Mouse (Mus musculus) gastrocnemius, adult 18-20 months (tissue): ENCODE data around the gene Ceacam3. TPM values are rescaled to one million over a fixed set of nuclear protein-coding genes. Genes with fewer than 3 reads are reported as not detected.
A peak's percentile ranks its signal among the peaks of the same experiment; 100 is the strongest.
"Not testable (repeated sequence)": the region's sequence is repeated elsewhere in the genome, so short reads cannot be mapped to it uniquely, and the experiment has no call there.

Experiments
- DNase-seq: peaks from one replicate; pipeline ENCODE4 v3.0.0; 2021; ENCODE audit warnings: low spot score
- long read RNA-seq, 2 experiments: library from polyadenylated mRNA; stranded (forward); transcript quantifications; one replicate each; pipeline ENCODE4 v2.0.0; 2021
- total RNA-seq, 2 experiments: library from RNA; stranded (reverse); gene quantifications; 2 replicates each; pipeline ENCODE4 v1.2.3; 2021

Ceacam3 gene
- total RNA-seq: not detected
- long read RNA-seq, experiment 1: 0 reads
- long read RNA-seq, experiment 2: 0 reads

GRCm38 (mm10) chr7:17149931-17150330 is at the start of gene Ceacam3:
TSS of gene Ceacam3 (plus strand) at chr7:17150282.
- DNase-seq: no peak

- DNase-seq: not testable (repeated sequence)
Measured at GRCm38 (mm10) chr7:17101631-17102030, 48.5 kb upstream of the Ceacam3 start.

- no peak for DNase-seq
Measured at GRCm38 (mm10) chr7:17135307-17135706, 14.8 kb upstream of the Ceacam3 start.

GRCm38 (mm10) chr7:17155634-17156033 is 5.6 kb downstream of the Ceacam3 start:
- peak; percentile 7 for DNase-seq

GRCm38 (mm10) chr7:17156885-17157677 is 7.0 kb downstream of the Ceacam3 start:
- DNase-seq: no peak

- DNase-seq: no peak
Measured at GRCm38 (mm10) chr7:17159011-17159410, 8.9 kb downstream of the Ceacam3 start.

GRCm38 (mm10) chr7:17171827-17172226 is 21.7 kb downstream of the Ceacam3 start:
- no peak for DNase-seq

- DNase-seq: no peak
Measured at GRCm38 (mm10) chr7:17203177-17203576, 53.1 kb downstream of the Ceacam3 start, which contains the start of gene Psg29. TSS of gene Psg29 (plus strand) at chr7:17203477.

- DNase-seq: no peak
Measured at GRCm38 (mm10) chr7:17205530-17206184, 55.6 kb downstream of the Ceacam3 start.

Other genes starting within 250 kb of the Ceacam3 start
- 1 to 10 TPM in 1 of 2 experiments, under 1 TPM in 1; 0.39 to 2.2 TPM for gene Ptgir, start 243.8 kb upstream of the Ceacam3 start, total RNA-seq
- gene Calm3, start 226.2 kb upstream of the Ceacam3 start, total RNA-seq: 100 to 1,000 TPM; 334 to 349 TPM
- under 1 TPM; 0.50 to 0.64 TPM for gene Pnmal2, start 205.6 kb upstream of the Ceacam3 start, total RNA-seq
- gene Pnmal1, start 190.6 kb upstream of the Ceacam3 start, total RNA-seq: not detected
- not detected for gene Gm42372, start 167.2 kb upstream of the Ceacam3 start, total RNA-seq
- under 1 TPM; 0.94 to 0.97 TPM for gene Ccdc8, start 157.6 kb upstream of the Ceacam3 start, total RNA-seq
- 10 to 100 TPM; 62.4 to 63.0 TPM for gene Ppp5c, start 122.4 kb upstream of the Ceacam3 start, total RNA-seq
- 1 to 10 TPM in 1 of 2 experiments, under 1 TPM in 1; 0.64 to 1.6 TPM for gene Hif3a, start 87.9 kb upstream of the Ceacam3 start, total RNA-seq
- gene Psg16, start 76.2 kb upstream of the Ceacam3 start, total RNA-seq: under 1 TPM in 1 of 2 experiments, not detected in 1; 0.17 TPM
- gene Psg29, start 53.2 kb downstream of the Ceacam3 start, total RNA-seq: not detected